Mouse (Mus musculus) ES-E14 (cell line): Measurements from ENCODE around the gene Grk6.

Experiments
- CHD2 ChIP-seq: IDR thresholded peaks from 2 replicates; pipeline ENCODE4 v1.6.1; 2014; ENCODE audit warnings: mild to moderate bottlenecking, low read depth, low read length, inconsistent platforms
- HCFC1 ChIP-seq: IDR thresholded peaks from 2 replicates; pipeline ENCODE4 v1.6.1; 2012; ENCODE audit warnings: low read length, inconsistent platforms, borderline replicate concordance; ENCODE audit not compliant: insufficient read depth
- MAFK ChIP-seq: IDR thresholded peaks from 2 replicates; pipeline ENCODE4 v1.6.1; 2014; ENCODE audit warnings: mild to moderate bottlenecking, low read depth, low read length, inconsistent platforms; ENCODE audit not compliant: insufficient read depth
- ZNF384 ChIP-seq: IDR thresholded peaks from 2 replicates; pipeline ENCODE4 v1.6.1; 2012; ENCODE audit warnings: low read depth, low read length, inconsistent platforms

DNA sequence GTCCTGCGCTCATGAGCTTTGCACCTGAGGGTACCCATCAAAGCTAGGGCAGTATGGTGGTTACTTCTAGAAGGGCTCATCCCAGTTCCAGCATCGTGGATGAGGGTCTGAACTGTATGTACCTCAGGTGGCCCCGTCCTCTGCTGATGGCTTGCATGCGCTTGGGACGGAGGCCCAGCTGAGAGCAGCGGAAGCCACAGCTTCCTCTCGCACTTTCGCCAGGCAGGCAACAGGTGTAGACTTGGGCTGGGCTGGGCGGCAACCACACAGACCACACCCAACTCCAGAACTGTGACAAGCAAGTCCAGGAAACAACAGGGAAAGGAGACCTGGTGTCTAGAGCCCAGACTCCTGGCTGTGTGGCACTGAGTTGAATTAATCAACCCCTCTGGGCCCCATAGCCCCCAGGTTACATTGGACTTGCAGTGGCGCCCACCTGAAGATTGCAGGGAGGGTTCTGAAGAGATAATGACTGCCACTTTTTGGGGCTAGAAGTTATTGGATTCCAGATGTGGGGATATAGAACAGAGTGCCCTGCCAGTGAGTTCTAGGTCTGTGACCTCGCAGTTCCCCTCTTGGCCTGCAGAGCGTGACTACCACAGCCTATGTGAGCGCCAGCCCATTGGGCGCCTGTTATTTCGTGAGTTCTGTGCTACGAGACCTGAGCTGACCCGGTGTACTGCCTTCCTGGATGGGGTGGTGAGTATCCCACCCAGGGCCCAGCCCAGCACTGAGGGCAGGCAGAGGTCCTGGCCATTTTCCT lies 5.0 kb downstream of the Grk6 start:
- TF ChIP-seq MAFK (no peak), HCFC1 (no peak), CHD2 (no peak), ZNF384 (no peak)
